Mouse (Mus musculus): ENCODE measurements around the gene Gsdma2.

DNA sequence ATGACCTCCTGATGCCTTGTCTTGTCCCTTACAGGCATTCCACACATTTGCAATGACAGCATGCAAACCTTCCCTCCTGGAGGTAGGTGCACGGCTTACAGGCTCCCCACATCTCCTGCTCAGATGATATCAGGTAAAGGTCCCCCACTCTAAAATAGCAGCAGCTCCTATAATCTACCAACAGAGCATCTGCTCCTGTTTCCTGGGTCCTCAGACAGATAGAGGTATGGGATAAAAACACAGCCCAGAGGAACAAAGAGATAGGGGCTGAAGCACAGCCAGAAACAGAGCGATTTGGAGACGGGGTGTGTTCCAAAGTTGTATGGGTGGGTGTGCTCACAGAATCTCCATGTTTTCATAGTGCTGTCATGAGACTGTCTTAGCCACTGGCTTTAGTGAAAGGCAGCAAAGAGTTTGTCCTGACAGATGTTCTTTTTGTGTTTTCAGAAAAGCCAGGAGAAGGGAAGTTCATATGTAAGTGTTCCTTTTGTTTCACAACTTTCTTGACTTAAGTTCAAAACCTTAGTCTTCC is 24.8 kb downstream of the Gsdma2 start:
- no peak for TF ChIP-seq CTCF (IDR thresholded peaks at IDR 0.05; ENCODE audit: low read depth)
- no peak for TF ChIP-seq EP300 (optimal IDR thresholded peaks at IDR 0.05)

Data from stomach, postnatal 0 days (tissue).